Mouse (Mus musculus) forebrain, embryonic 11.5 days (tissue): Measurements from ENCODE around the gene Rpp14. TPM values are rescaled to one million over a fixed set of nuclear protein-coding genes. Genes with fewer than 3 reads are reported as not detected.

Experiments used
- ATAC-seq: fragments of 200-750 bp; cut with Nextera tagmentation; replicated peaks from 2 replicates; pipeline ENCODE4 v1.8.0; 2017; ENCODE audit warnings: moderate TSS enrichment; ENCODE audit not compliant: low FRiP score
- DNase-seq: peaks from one replicate; pipeline ENCODE4 v3.0.0-alpha.2; 2017; ENCODE audit warnings: low spot score
- H3K27ac ChIP-seq: fragments of 300-500 bp; sonication (generic); 2 replicates; pipeline ENCODE4 v1.5.1; 2014; ENCODE audit warnings: low read depth, low read length
- H3K27me3 ChIP-seq: fragments of 300-500 bp; sonication (generic); 2 replicates; pipeline ENCODE4 v1.6.1; 2014; ENCODE audit warnings: mild to moderate bottlenecking, low read length, mixed read lengths; ENCODE audit not compliant: control insufficient read depth, insufficient read depth
- H3K36me3 ChIP-seq: fragments of 300-500 bp; sonication (generic); 2 replicates; pipeline ENCODE4 v1.6.1; 2014; ENCODE audit warnings: mild to moderate bottlenecking, low read length, moderate library complexity, mixed read lengths; ENCODE audit not compliant: control insufficient read depth, insufficient read depth
- H3K4me1 ChIP-seq: fragments of 300-500 bp; sonication (generic); replicated peaks from 2 replicates; pipeline ENCODE4 v1.6.1; 2014; ENCODE audit warnings: low read length, mixed read lengths; ENCODE audit not compliant: control insufficient read depth, insufficient read depth
- H3K4me2 ChIP-seq: fragments of 300-500 bp; sonication (generic); 2 replicates; pipeline ENCODE4 v1.6.1; 2014; ENCODE audit warnings: low read depth, mild to moderate bottlenecking, low read length, moderate library complexity, mixed read lengths; ENCODE audit not compliant: severe bottlenecking
- H3K4me3 ChIP-seq: fragments of 300-500 bp; sonication (generic); 2 replicates; pipeline ENCODE4 v1.5.1; 2014; ENCODE audit warnings: low read depth, low read length
- H3K9ac ChIP-seq: fragments of 300-500 bp; sonication (generic); 2 replicates; pipeline ENCODE4 v1.6.1; 2014; ENCODE audit warnings: low read length
- H3K9me3 ChIP-seq: fragments of 300-500 bp; sonication (generic); 2 replicates; pipeline ENCODE4 v1.6.1; 2016; ENCODE audit warnings: low read length, mixed read lengths; ENCODE audit not compliant: control insufficient read depth
- WGBS: fragments of 180-500 bp; shearing (Covaris S2); extraction: QIAGEN DNeasy Blood & Tissue Kit; methylation state at CpG from one replicate; pipeline ENCODE4 v1.1.7; 2014; 5-methylcytosine and 5-hydroxymethylcytosine counted together
- polyA plus RNA-seq: library from polyadenylated mRNA; unstranded; fragments of >200 nt; fragmentation: Nextera tagmentation; extraction: Ambion mirVana; gene quantifications from 2 replicates; pipeline ENCODE4 v1.2.1, GENCODE M21; 2014

Rpp14 gene
- polyA plus RNA-seq, 1 experiment from 2014 or later: 69.2 TPM

DNA sequence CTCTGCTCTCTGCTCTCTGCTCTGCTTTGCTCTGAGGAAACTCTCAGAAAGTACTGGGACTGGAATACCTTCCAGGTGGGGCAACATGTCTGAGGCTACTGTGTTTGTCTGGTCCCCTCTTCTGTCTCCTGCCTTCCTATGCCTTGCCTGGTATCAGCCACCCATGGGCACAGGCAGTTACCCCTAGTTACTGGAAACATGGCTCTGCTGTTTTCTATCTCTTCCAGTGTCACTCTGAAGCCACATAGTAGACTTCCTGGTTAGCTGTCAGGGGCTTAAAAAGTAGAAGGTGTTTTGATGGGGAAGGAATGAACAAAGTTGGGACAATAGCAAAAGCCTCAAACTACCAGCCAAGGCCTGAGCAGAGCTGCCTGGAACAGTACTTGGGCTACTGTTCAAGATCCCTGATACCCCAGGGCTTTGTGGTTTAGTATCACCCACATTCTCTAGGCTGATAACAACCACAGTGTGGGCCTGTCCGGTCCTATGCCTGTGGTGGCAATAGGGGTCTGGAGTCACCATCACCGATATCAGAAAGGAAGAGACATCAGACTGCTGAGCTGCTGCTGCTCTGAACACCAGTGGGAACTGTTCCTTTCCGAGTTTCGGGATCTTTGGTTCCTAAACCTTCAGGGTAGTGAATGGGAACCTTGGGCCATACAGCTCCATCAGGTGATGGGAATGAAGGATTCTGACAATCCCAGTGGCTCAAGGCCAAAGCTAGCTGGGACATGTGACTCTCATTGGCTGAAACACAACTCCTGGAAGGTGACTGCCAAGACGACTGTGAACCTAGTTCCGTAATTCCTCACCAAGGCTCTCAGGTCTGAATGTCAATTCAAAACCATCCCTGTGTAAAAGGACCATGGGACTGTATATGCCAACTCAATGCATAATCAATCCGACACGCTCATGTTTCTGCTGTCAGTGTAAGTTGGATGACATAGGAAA, 16.1 kb upstream of the Rpp14 start:
- Histone ChIP-seq H3K36me3 (no peaks in the 10 kb centered on the region), H3K27me3 (no peaks in the 10 kb centered on the region), H3K4me2 (no peak overlapping the region), H3K9me3 (no peaks in the 10 kb centered on the region), H3K4me3 (no peak overlapping the region), H3K4me1 (no peaks in the 10 kb centered on the region; the same call in 1 of the 2 replicates), H3K27ac (no peak overlapping the region), H3K9ac (no peak overlapping the region)
- DNase-seq: peak; percentile 39
- no peak for ATAC-seq
- 90% methylated on average over 8 of the region's 8 CpGs for WGBS

DNA sequence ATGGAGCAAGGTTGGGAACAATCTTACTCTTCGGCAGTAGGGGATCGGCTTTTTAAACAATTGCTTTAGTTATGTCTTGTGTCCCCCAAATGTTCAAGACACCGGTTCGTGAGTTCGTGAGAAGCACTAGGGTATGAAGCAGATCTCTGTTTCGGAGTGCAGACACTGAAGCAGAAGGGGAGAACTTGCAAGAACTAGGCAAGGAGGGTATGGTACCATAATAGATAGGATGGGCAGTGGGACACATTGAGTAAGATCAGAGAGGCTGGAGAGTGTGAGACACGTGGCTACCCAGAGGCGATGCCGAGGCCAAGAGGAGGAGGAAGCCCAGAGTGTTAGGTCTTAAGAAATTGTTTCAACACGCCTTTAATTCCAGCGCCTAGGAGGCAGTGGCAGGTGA, 551 bp downstream of the Rpp14 start:
- H3K9ac ChIP-seq: peak overlapping the region; percentile 72
- H3K9me3 ChIP-seq: no peaks in the 10 kb centered on the region
- ATAC-seq (peak; percentile 54), DNase-seq (no peak)
- WGBS: 5% methylated on average over 11 of the region's 11 CpGs
- H3K36me3 ChIP-seq: no peaks in the 10 kb centered on the region
- H3K4me1 ChIP-seq: no peaks in the 10 kb centered on the region
- H3K27me3 ChIP-seq: no peaks in the 10 kb centered on the region
- peak overlapping the region; percentile 79; the same call in 1 of the 2 replicates for H3K27ac ChIP-seq
- H3K4me2 ChIP-seq: peak overlapping the region; percentile 75
- peak overlapping the region; percentile 65 for H3K4me3 ChIP-seq

DNA sequence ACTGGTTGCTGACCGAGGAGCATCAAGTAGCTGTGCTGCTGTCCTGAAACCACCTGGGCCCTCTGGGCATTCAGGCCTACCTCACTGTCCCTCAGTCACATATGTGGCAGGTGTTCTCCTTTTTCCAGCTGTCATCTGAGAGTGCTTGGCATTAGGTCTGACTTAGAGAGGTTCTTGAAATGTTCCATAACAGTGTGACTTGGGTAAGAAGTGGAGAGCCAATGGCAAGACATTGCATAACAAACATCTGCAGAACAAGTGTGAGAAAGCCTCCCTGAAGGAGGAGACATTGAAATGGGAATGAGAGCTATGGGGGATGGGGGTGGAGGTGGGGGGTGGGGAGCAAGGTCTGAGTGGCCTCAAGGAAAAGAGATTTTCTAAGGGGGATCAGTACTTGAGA, 2.8 kb downstream of the Rpp14 start:
- no peaks in the 10 kb centered on the region for H3K27me3 ChIP-seq
- ATAC-seq (no peak), DNase-seq (no peak)
- no peaks in the 10 kb centered on the region for H3K4me1 ChIP-seq
- no peak overlapping the region for H3K27ac ChIP-seq
- H3K4me3 ChIP-seq: no peak overlapping the region
- H3K36me3 ChIP-seq: peaks cover 3% of the 10 kb centered on the region; the same call in 1 of the 2 replicates
- 92% methylated on average over 1 of the region's 1 CpGs for WGBS
- no peak overlapping the region for H3K4me2 ChIP-seq
- no peaks in the 10 kb centered on the region for H3K9me3 ChIP-seq
- no peak overlapping the region for H3K9ac ChIP-seq

DNA sequence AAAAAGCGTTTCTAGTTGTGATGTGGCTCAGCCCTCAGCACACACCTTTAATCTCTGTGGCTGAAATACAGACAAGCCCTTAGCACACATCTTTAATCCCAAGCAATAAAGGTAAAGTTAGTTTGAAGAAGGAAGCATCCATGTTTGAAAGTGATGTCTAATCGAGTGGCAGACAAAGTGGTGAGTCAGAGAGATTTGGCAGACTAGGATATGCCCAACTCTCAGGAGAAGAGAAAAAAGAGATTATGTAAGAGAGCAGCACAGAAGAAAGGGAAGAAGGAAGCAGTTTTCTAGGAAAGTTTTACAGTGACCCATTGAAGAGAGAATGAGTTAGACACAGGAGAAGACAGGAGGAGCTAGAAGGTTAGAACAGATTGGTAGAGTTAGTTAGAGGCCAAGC, 8.8 kb downstream of the Rpp14 start:
- Histone ChIP-seq H3K36me3 (peaks cover 3% of the 10 kb centered on the region; the same call in 1 of the 2 replicates), H3K4me2 (no peak overlapping the region), H3K27ac (no peak overlapping the region), H3K27me3 (no peaks in the 10 kb centered on the region), H3K9me3 (no peaks in the 10 kb centered on the region), H3K9ac (no peak overlapping the region), H3K4me3 (no peak overlapping the region), H3K4me1 (no peaks in the 10 kb centered on the region)
- whole genome bisulfite sequencing: 94% methylated on average over 2 of the region's 2 CpGs
- ATAC-seq (no peak), DNase-seq (no peak)

DNA sequence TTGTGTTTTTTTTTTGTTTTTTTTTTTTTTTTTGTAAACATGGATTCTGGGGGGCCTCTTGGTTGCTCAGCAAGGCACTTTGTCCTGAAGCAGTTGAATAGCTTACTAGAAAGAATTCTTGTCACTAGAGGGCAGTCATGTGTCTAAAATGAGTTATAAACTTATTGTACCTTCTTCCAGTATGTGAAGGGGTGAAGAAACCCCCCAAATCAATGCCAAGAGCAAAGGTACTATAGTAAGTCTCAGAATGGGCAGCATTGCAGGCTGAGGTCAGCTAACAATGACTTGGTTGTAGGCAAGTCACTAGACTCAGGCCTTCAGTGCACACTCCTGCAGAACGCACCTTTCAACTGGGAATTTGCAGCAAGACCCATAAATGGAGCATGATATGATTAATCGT, 12.4 kb downstream of the Rpp14 start:
- no peak overlapping the region for H3K27ac ChIP-seq
- WGBS: 87% methylated on average over 2 of the region's 2 CpGs
- no peaks in the 10 kb centered on the region for H3K4me1 ChIP-seq
- H3K9ac ChIP-seq: no peak overlapping the region
- H3K36me3 ChIP-seq: no peaks in the 10 kb centered on the region; the same call in 1 of the 2 replicates
- H3K4me2 ChIP-seq: no peak overlapping the region
- no peak for DNase-seq
- no peak overlapping the region for H3K4me3 ChIP-seq
- H3K9me3 ChIP-seq: no peaks in the 10 kb centered on the region
- no peaks in the 10 kb centered on the region for H3K27me3 ChIP-seq
- peak; percentile 45; the same call in 1 of the 2 replicates for ATAC-seq

DNA sequence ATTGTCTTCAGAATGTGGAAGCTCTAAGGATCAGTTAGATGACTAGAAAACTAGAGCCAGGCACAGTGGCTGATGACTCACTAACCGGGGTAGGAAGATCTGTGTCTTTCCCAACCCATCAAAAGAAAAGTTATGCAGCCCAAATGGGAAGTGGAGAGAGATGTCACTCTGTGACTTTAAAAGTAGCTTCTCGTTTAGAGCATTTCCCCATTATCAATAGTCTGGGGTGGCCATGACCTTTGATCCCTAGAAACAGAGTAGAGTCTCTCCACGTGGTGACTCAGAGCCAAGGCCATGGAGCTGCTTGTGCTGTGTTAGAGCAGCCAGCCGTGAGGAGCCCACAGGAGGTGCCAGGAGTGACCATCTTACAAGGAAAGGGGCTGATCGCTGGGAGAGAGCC, 13.3 kb downstream of the Rpp14 start:
- no peak overlapping the region for H3K9ac ChIP-seq
- no peaks in the 10 kb centered on the region; the same call in 1 of the 2 replicates for H3K36me3 ChIP-seq
- H3K27ac ChIP-seq: no peak overlapping the region
- WGBS: 44% methylated on average over 5 of the region's 5 CpGs
- H3K4me1 ChIP-seq: no peaks in the 10 kb centered on the region
- DNase-seq (no peak), ATAC-seq (no peak; the same call in 1 of the 2 replicates)
- no peak overlapping the region for H3K4me2 ChIP-seq
- H3K9me3 ChIP-seq: no peaks in the 10 kb centered on the region
- no peaks in the 10 kb centered on the region for H3K27me3 ChIP-seq
- H3K4me3 ChIP-seq: no peak overlapping the region

DNA sequence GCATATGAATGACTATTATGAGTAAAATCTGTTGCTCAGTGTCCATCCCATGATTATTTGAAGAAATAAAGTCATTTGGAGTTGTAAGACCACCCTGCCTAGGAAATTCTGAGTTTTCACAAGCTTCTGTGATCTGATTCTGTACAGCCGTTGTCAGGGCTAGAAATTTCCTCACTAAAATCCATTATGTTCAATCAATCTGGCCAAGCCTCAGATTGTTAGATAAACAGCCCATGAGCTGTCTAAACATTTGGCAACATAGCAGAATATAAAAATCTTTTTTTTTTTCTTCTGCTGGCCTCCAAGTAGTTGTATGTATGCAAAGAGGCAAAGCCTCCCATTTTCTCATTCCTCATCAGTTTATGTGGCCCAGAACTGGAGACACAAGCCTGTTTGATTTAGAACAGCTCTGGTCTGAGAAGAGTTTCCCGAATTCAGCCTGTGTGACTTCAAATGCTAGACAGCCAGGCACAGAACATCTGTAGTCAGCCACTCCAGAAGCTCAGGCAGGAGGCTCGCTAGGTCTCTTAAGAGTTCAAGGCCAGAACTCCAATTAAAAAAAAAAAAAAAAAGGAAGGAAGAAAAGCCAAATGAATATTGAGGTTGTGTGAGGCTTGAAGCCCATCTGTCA, 14.9 kb downstream of the Rpp14 start:
- H3K27ac ChIP-seq: no peak overlapping the region
- no peak overlapping the region for H3K9ac ChIP-seq
- H3K9me3 ChIP-seq: no peaks in the 10 kb centered on the region
- 76% methylated on average over 3 of the region's 3 CpGs for WGBS
- no peaks in the 10 kb centered on the region for H3K36me3 ChIP-seq
- ATAC-seq: no peak
- H3K4me3 ChIP-seq: no peak overlapping the region
- no peaks in the 10 kb centered on the region for H3K27me3 ChIP-seq
- no peaks in the 10 kb centered on the region for H3K4me1 ChIP-seq
- no peak overlapping the region for H3K4me2 ChIP-seq
- DNase-seq: no peak

DNA sequence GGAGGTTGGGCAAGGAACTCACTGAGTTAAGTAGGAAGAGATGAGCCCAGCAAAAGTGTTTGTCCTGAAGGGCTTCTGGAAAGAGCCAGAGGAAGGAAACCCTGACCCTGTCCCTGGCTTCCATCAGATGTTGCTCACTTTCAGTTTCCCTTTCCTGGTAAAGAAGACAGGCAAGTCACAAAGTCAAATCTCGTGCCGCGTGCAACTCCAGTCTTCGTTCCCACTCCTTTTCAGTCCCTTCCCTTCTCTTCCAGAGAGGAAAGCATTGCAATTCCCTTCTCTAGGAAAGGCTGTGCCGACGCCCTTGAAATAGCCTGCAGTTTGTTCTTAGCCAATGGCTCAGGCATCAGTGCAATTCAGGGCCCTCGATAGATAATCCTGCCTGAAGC, 15.4 kb downstream of the Rpp14 start:
- no peak overlapping the region for H3K4me3 ChIP-seq
- no peaks in the 10 kb centered on the region for H3K36me3 ChIP-seq
- no peaks in the 10 kb centered on the region for H3K4me1 ChIP-seq
- DNase-seq (no peak), ATAC-seq (no peak)
- H3K4me2 ChIP-seq: no peak overlapping the region
- H3K9me3 ChIP-seq: no peaks in the 10 kb centered on the region
- H3K27me3 ChIP-seq: no peaks in the 10 kb centered on the region
- H3K9ac ChIP-seq: no peak overlapping the region
- WGBS: 80% methylated on average over 7 of the region's 7 CpGs
- no peak overlapping the region for H3K27ac ChIP-seq
